Mouse (Mus musculus): ENCODE measurements around the gene Olfr1537. TPM values are rescaled to one million over a fixed set of nuclear protein-coding genes. Genes with fewer than 3 reads are reported as not detected.

The Olfr1537 gene
- polyA plus RNA-seq (2014; fragmentation: Nextera tagmentation; extraction: Ambion mirVana), result not detected in 2 replicates

DNA sequence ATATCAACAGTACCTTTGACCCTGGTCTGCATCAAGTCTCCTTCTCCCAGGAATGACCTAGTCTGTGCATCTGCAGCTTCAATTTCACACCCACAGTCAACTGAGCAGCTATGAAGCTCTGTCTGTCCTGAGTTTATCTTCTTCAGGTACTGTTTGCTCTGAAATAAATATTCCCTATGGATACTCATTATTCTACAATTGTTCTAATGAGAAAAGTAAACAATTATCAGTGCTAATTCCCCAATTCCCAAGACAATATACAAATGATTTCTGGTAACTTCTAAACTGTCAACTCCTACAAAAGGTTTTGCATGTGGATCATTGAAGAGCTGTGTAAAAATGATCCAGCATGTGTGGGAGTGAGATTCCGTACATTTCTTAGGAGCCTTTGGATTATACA is at the start of gene Olfr1537:
Olfr1537 (minus strand) TSS at position 101 of the 400 bp plus-strand sequence.
- Histone ChIP-seq H3K36me3 (ENCODE audit: control insufficient read depth, insufficient read depth, low read length) (no peaks in the 10 kb centered on the region), H3K27ac (replicated peaks; ENCODE audit: low read depth, low read length) (no peak within 1 kb of the TSS), H3K4me3 (ENCODE audit: low read depth, low read length) (no peak within 1 kb of the TSS), H3K27me3 (ENCODE audit: control insufficient read depth, insufficient read depth, low read length) (no peaks in the 10 kb centered on the region), H3K4me1 (ENCODE audit: control insufficient read depth, insufficient read depth, low read length) (no peaks in the 10 kb centered on the region), H3K4me2 (ENCODE audit: low read depth, severe bottlenecking) (no peak within 1 kb of the TSS), H3K9ac (ENCODE audit: low read length) (no peak within 1 kb of the TSS), H3K9me3 (ENCODE audit: control insufficient read depth, low read length) (no peaks in the 10 kb centered on the region)
- ATAC-seq (ENCODE audit: insufficient number of reproducible peaks, low FRiP score, low TSS enrichment, low read depth) (no peak), DNase-seq (ENCODE audit: low spot score) (no peak)
- 87% methylated on average over 1 of the region's 1 CpGs for whole genome bisulfite sequencing

DNA sequence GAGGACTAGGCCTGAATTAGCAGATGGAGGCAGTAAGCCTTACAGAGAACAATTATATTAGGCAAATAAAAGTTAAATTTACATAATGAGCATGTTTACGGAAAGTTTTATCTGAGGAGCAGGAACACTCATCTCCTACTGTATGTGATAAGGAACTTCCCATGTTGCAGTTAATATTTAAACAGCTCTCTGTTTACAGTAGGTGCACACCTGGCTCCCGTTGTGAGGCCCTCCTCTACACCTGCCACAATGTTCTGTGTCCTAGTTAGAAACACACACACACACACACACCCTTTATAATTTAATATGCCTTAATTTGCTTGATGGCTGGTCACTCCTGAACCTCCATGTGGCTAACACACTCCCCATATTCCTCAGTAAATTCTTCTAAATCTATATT is 37.3 kb upstream of the Olfr1537 start:
- H3K9me3 ChIP-seq (ENCODE audit: control insufficient read depth, low read length), result no peaks in the 10 kb centered on the region
- H3K27ac ChIP-seq (replicated peaks; ENCODE audit: low read depth, low read length), result no peak overlapping the region
- H3K4me2 ChIP-seq (ENCODE audit: low read depth, severe bottlenecking), result no peak overlapping the region
- no peaks in the 10 kb centered on the region for H3K4me1 ChIP-seq (ENCODE audit: control insufficient read depth, insufficient read depth, low read length)
- no peak for DNase-seq (ENCODE audit: low spot score)
- no peaks in the 10 kb centered on the region for H3K36me3 ChIP-seq (ENCODE audit: control insufficient read depth, insufficient read depth, low read length)
- H3K4me3 ChIP-seq (ENCODE audit: low read depth, low read length), result no peak overlapping the region
- ATAC-seq (ENCODE audit: insufficient number of reproducible peaks, low FRiP score, low TSS enrichment, low read depth), result no peak
- no peaks in the 10 kb centered on the region for H3K27me3 ChIP-seq (ENCODE audit: control insufficient read depth, insufficient read depth, low read length)
- WGBS, result 84% methylated on average over 2 of the region's 2 CpGs
- H3K9ac ChIP-seq (ENCODE audit: low read length), result no peak overlapping the region

DNA sequence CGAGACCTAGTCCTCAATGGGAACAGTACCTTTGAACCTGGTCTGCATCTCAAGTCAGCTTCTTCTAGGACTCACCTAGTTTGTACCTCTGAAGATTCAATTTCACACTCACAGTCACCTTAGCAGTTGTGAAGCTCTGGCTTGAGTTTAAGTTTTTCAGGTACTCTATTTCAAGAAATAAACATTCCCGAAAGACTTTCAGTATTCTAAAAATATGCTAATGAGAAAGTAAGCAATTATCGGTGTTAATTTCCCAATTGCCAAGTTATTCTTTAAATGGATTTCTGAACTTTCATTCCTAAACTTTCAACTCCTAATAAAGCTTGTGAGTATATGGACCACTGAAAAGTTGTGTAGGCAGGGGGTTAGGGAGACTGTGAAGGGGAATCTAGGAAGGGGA is 26.9 kb upstream of the Olfr1537 start, which contains the start of gene Olfr945:
Olfr945 (minus strand) TSS at position 101 of the 400 bp plus-strand sequence.
- ATAC-seq (ENCODE audit: insufficient number of reproducible peaks, low FRiP score, low TSS enrichment, low read depth), result no peak
- Histone ChIP-seq H3K27ac (replicated peaks; ENCODE audit: low read depth, low read length) (no peak within 1 kb of the TSS), H3K27me3 (ENCODE audit: control insufficient read depth, insufficient read depth, low read length) (no peaks in the 10 kb centered on the region), H3K9ac (ENCODE audit: low read length) (no peak within 1 kb of the TSS), H3K4me3 (ENCODE audit: low read depth, low read length) (no peak within 1 kb of the TSS), H3K4me2 (ENCODE audit: low read depth, severe bottlenecking) (no peak within 1 kb of the TSS), H3K36me3 (ENCODE audit: control insufficient read depth, insufficient read depth, low read length) (no peaks in the 10 kb centered on the region), H3K9me3 (ENCODE audit: control insufficient read depth, low read length) (no peaks in the 10 kb centered on the region), H3K4me1 (ENCODE audit: control insufficient read depth, insufficient read depth, low read length) (no peaks in the 10 kb centered on the region)
- 86% methylated on average over 3 of the region's 3 CpGs for WGBS
- no peak for DNase-seq (ENCODE audit: low spot score)

DNA sequence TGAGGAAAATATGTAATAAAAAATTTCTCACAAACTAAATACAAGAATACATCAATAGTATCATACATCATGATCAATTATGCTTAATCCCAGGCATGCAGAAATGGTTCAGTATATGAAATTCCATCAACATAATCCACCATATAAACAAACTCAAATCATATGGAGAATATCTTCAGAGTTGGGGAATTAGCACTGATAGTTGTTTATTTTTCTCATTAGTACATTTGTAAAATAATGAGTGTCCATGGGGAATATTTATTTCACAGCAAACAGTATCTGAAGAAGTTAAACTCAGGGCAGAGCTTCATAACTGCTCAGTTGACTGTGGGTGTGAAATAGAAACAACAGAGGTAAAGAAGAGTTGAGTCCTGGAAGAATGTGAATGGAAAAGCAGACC is 48.2 kb downstream of the Olfr1537 start, which contains the start of gene Olfr944:
Olfr944 (plus strand) TSS at position 301 of the 400 bp plus-strand sequence.
- Histone ChIP-seq H3K4me1 (ENCODE audit: control insufficient read depth, insufficient read depth, low read length) (no peaks in the 10 kb centered on the region), H3K36me3 (ENCODE audit: control insufficient read depth, insufficient read depth, low read length) (no peaks in the 10 kb centered on the region), H3K4me2 (ENCODE audit: low read depth, severe bottlenecking) (no peak within 1 kb of the TSS), H3K9ac (ENCODE audit: low read length) (no peak within 1 kb of the TSS), H3K9me3 (ENCODE audit: control insufficient read depth, low read length) (no peaks in the 10 kb centered on the region), H3K27me3 (ENCODE audit: control insufficient read depth, insufficient read depth, low read length) (no peaks in the 10 kb centered on the region), H3K4me3 (ENCODE audit: low read depth, low read length) (no peak within 1 kb of the TSS), H3K27ac (replicated peaks; ENCODE audit: low read depth, low read length) (no peak within 1 kb of the TSS)
- no peak for ATAC-seq (ENCODE audit: insufficient number of reproducible peaks, low FRiP score, low TSS enrichment, low read depth)
- no peak for DNase-seq (ENCODE audit: low spot score)

Other genes starting within 250 kb of the Olfr1537 start
- not detected in 2 replicates for gene Olfr146, start 226.6 kb downstream of the Olfr1537 start, polyA plus RNA-seq (2014; fragmentation: Nextera tagmentation; extraction: Ambion mirVana)
- gene Olfr937, start 185.0 kb downstream of the Olfr1537 start, polyA plus RNA-seq (2014; fragmentation: Nextera tagmentation; extraction: Ambion mirVana), result not detected in 2 replicates
- gene Olfr938, start 171.1 kb downstream of the Olfr1537 start, polyA plus RNA-seq (2014; fragmentation: Nextera tagmentation; extraction: Ambion mirVana), result not detected in 2 replicates
- not detected in 2 replicates for gene Olfr27, start 121.9 kb downstream of the Olfr1537 start, polyA plus RNA-seq (2014; fragmentation: Nextera tagmentation; extraction: Ambion mirVana)
- gene Olfr943, start 83.7 kb downstream of the Olfr1537 start, polyA plus RNA-seq (2014; fragmentation: Nextera tagmentation; extraction: Ambion mirVana), result not detected in 2 replicates
- not detected in 2 replicates for gene Olfr944, start 48.1 kb downstream of the Olfr1537 start, polyA plus RNA-seq (2014; fragmentation: Nextera tagmentation; extraction: Ambion mirVana)
- not detected in 2 replicates for gene Olfr945, start 26.8 kb upstream of the Olfr1537 start, polyA plus RNA-seq (2014; fragmentation: Nextera tagmentation; extraction: Ambion mirVana)
- gene Olfr948, start 76.1 kb upstream of the Olfr1537 start, polyA plus RNA-seq (2014; fragmentation: Nextera tagmentation; extraction: Ambion mirVana), result not detected in 2 replicates
- gene Olfr951, start 137.4 kb upstream of the Olfr1537 start, polyA plus RNA-seq (2014; fragmentation: Nextera tagmentation; extraction: Ambion mirVana), result not detected in 2 replicates
- gene Olfr952, start 177.2 kb upstream of the Olfr1537 start, polyA plus RNA-seq (2014; fragmentation: Nextera tagmentation; extraction: Ambion mirVana), result not detected in 2 replicates
- not detected in 2 replicates for gene Olfr954, start 206.7 kb upstream of the Olfr1537 start, polyA plus RNA-seq (2014; fragmentation: Nextera tagmentation; extraction: Ambion mirVana)
- not detected in 2 replicates for gene Olfr955, start 221.9 kb upstream of the Olfr1537 start, polyA plus RNA-seq (2014; fragmentation: Nextera tagmentation; extraction: Ambion mirVana)
- gene Olfr44, start 244.0 kb upstream of the Olfr1537 start, polyA plus RNA-seq (2014; fragmentation: Nextera tagmentation; extraction: Ambion mirVana), result not detected in 2 replicates